Mouse (Mus musculus) thymus, adult 2 months (tissue): Measurements from ENCODE around the gene Phykpl.

ENCODE experiments used
- CTCF ChIP-seq: fragments of 200-500 bp; IDR thresholded peaks from 2 replicates; pipeline ENCODE4 v1.5.1; 2012; ENCODE audit warnings: mild to moderate bottlenecking, control low read depth, low read length, moderate library complexity, borderline replicate concordance; ENCODE audit not compliant: control insufficient read depth, poor library complexity, insufficient read depth; ENCODE audit errors: extremely low read depth
- POLR2A ChIP-seq: fragments of 200-500 bp; IDR thresholded peaks from 2 replicates; pipeline ENCODE4 v1.6.1; 2012; ENCODE audit warnings: mild to moderate bottlenecking, low read length, control low read depth, moderate library complexity; ENCODE audit not compliant: control insufficient read depth, poor library complexity, insufficient read depth; ENCODE audit errors: extremely low read depth

- TF ChIP-seq CTCF, result no peak
- TF ChIP-seq POLR2A, result no peak
Measured at GRCm38 (mm10) chr11:51615129-51615528, 30.6 kb downstream of the Phykpl start.
